Mouse (Mus musculus) midbrain, embryonic 16.5 days (tissue): Measurements from ENCODE around the gene Pgap3. TPM values are rescaled to one million over a fixed set of nuclear protein-coding genes. Genes with fewer than 3 reads are reported as not detected.
A peak's percentile ranks its signal among the peaks of the same experiment; 100 is the strongest.

Experiments
- ATAC-seq: fragments of 200-750 bp; cut with Nextera tagmentation; 2 replicates; pipeline ENCODE4 v1.8.0; 2017; ENCODE audit warnings: moderate TSS enrichment
- H3K27ac ChIP-seq: fragments of 300-500 bp; sonication (generic); 2 replicates; pipeline ENCODE4 v1.5.1; 2014; ENCODE audit warnings: mild to moderate bottlenecking, low read length, mixed read lengths
- H3K27me3 ChIP-seq: fragments of 300-500 bp; sonication (generic); 2 replicates; pipeline ENCODE4 v1.6.1; 2014; ENCODE audit warnings: low read depth, low read length, mixed read lengths; ENCODE audit not compliant: control insufficient read depth, insufficient read depth
- H3K36me3 ChIP-seq: fragments of 300-500 bp; sonication (generic); 2 replicates; pipeline ENCODE4 v1.6.1; 2014; ENCODE audit warnings: mild to moderate bottlenecking, low read length, moderate library complexity, mixed read lengths; ENCODE audit not compliant: control insufficient read depth, insufficient read depth
- H3K4me1 ChIP-seq: fragments of 300-500 bp; sonication (generic); 2 replicates; pipeline ENCODE4 v1.6.1; 2014; ENCODE audit warnings: mild to moderate bottlenecking, low read length, mixed read lengths; ENCODE audit not compliant: control insufficient read depth, insufficient read depth
- H3K4me2 ChIP-seq: fragments of 300-500 bp; sonication (generic); 2 replicates; pipeline ENCODE4 v1.6.1; 2014; ENCODE audit warnings: mild to moderate bottlenecking, low read length, mixed read lengths
- H3K4me3 ChIP-seq: fragments of 300-500 bp; sonication (generic); 2 replicates; pipeline ENCODE4 v1.5.1; 2014; ENCODE audit warnings: low read depth, mild to moderate bottlenecking, low read length, moderate library complexity, mixed read lengths
- H3K9ac ChIP-seq: fragments of 300-500 bp; sonication (generic); 2 replicates; pipeline ENCODE4 v1.6.1; 2014; ENCODE audit warnings: low read depth, low read length, mixed read lengths
- H3K9me3 ChIP-seq: fragments of 300-500 bp; sonication (generic); replicated peaks from 2 replicates; pipeline ENCODE4 v1.6.1; 2014; ENCODE audit warnings: mild to moderate bottlenecking, low read length, mixed read lengths; ENCODE audit not compliant: control insufficient read depth, poor library complexity, severe bottlenecking
- WGBS: fragments of 180-500 bp; shearing (Covaris S2); extraction: QIAGEN DNeasy Blood & Tissue Kit; methylation state at CpG from one replicate; pipeline ENCODE4 v1.1.7; 2014; 5-methylcytosine and 5-hydroxymethylcytosine counted together
- polyA plus RNA-seq: library from polyadenylated mRNA; unstranded; fragments of >200 nt; fragmentation: Nextera tagmentation; extraction: Ambion mirVana; gene quantifications from 2 replicates; pipeline ENCODE4 v1.2.1, GENCODE M21; 2015

Gene Pgap3
- polyA plus RNA-seq, 1 experiment from 2014 or later, result 7.4 TPM

DNA sequence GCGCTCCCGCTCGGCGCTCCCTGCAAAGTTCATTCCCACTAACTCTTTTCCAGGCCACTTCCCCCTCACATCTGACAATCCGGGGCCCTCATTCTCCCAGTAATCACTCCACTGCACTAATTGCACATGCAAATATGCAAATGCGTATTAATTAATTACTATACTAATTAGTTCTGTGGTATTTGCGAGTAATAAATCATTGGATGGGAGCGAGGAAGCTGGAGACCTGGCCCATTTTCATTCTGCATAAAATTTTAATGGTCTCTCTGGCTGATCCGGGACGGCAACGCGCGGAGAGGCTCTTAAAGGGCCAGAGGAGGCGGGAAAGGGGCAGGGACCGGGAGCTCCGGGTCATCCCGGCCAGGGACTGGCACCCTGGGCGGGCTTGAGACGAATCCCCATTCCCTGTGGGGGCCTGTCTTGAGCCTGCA, 61.2 kb downstream of the Pgap3 start:
- Histone ChIP-seq H3K27me3 (peaks cover 64% of the 10 kb centered on the region), H3K4me1 (peaks cover 12% of the 10 kb centered on the region)

More for the DNA sequence above, 61.2 kb downstream of the Pgap3 start:
- ATAC-seq, result no peak
- Histone ChIP-seq H3K4me2 (peak overlapping the region; percentile 98), H3K4me3 (peak overlapping the region; percentile 62), H3K27ac (peak overlapping the region; percentile 81), H3K9me3 (no peaks in the 10 kb centered on the region), H3K9ac (peak overlapping the region; percentile 66), H3K36me3 (no peaks in the 10 kb centered on the region)
- WGBS, result 0% methylated on average over 19 of the region's 19 CpGs

Other genes with a start within 250 kb of the Pgap3 start
- 53.0 and 62.5 TPM in 2 replicates for gene Med1, start 207.2 kb downstream of the Pgap3 start, polyA plus RNA-seq
- 6.9 and 8.3 TPM in 2 replicates for gene Cdk12, start 197.4 kb downstream of the Pgap3 start, polyA plus RNA-seq
- gene Neurod2, start 70.8 kb downstream of the Pgap3 start, polyA plus RNA-seq, result 4.5 and 5.6 TPM in 2 replicates
- 2.4 and 2.9 TPM in 2 replicates for gene Ppp1r1b, start 52.1 kb downstream of the Pgap3 start, polyA plus RNA-seq
- gene Stard3, start 42.1 kb downstream of the Pgap3 start, polyA plus RNA-seq, result 32.9 and 37.0 TPM in 2 replicates
- 0.22 TPM in 1 of 2 replicates, not detected in the other for gene Tcap, start 16.7 kb downstream of the Pgap3 start, polyA plus RNA-seq
- 1.5 and 1.7 TPM in 2 replicates for gene Pnmt, start 14.0 kb downstream of the Pgap3 start, polyA plus RNA-seq
- 5.2 and 5.7 TPM in 2 replicates for gene Erbb2, start 12.0 kb upstream of the Pgap3 start, polyA plus RNA-seq
- gene Mien1, start 38.5 kb upstream of the Pgap3 start, polyA plus RNA-seq, result 252 TPM in 2 replicates
- gene Grb7, start 45.9 kb upstream of the Pgap3 start, polyA plus RNA-seq, result 0.42 and 0.82 TPM in 2 replicates
- gene Ikzf3, start 145.5 kb upstream of the Pgap3 start, polyA plus RNA-seq, result not detected in 2 replicates
- gene Zpbp2, start 150.6 kb upstream of the Pgap3 start, polyA plus RNA-seq, result 0.15 TPM in 1 of 2 replicates, not detected in the other
- 119 and 121 TPM in 2 replicates for gene Ormdl3, start 186.9 kb upstream of the Pgap3 start, polyA plus RNA-seq
- not detected in 2 replicates for gene Lrrc3c, start 197.8 kb upstream of the Pgap3 start, polyA plus RNA-seq
- 0.18 and 0.65 TPM in 2 replicates for gene Gm12355, start 225.2 kb upstream of the Pgap3 start, polyA plus RNA-seq
- not detected in 2 replicates for gene Gsdma3, start 225.9 kb upstream of the Pgap3 start, polyA plus RNA-seq
- not detected in 2 replicates for gene Gsdma2, start 246.3 kb upstream of the Pgap3 start, polyA plus RNA-seq